Mouse (Mus musculus) midbrain, embryonic 10.5 days (tissue): ENCODE results near the gene Zfp644. TPM values are rescaled to one million over a fixed set of nuclear protein-coding genes. Genes with fewer than 3 reads are reported as not detected.
A peak's percentile ranks its signal among the peaks of the same experiment; 100 is the strongest.

Experiments
- DNase-seq: peaks from one replicate; pipeline ENCODE4 v3.0.0-alpha.2; 2017; ENCODE audit warnings: low spot score
- H3K27ac ChIP-seq: fragments of 300-500 bp; sonication (generic); replicated peaks from 2 replicates; pipeline ENCODE4 v1.5.1; 2016; ENCODE audit warnings: mild to moderate bottlenecking
- H3K27me3 ChIP-seq: fragments of 300-500 bp; sonication (generic); 2 replicates; pipeline ENCODE4 v1.6.1; 2016; ENCODE audit warnings: low read depth, mild to moderate bottlenecking; ENCODE audit not compliant: poor library complexity, severe bottlenecking
- H3K36me3 ChIP-seq: fragments of 300-500 bp; sonication (generic); 2 replicates; pipeline ENCODE4 v1.6.1; 2016; ENCODE audit warnings: mild to moderate bottlenecking, moderate library complexity
- H3K4me1 ChIP-seq: fragments of 300-500 bp; sonication (generic); 2 replicates; pipeline ENCODE4 v1.6.1; 2016
- H3K4me3 ChIP-seq: fragments of 300-500 bp; sonication (generic); 2 replicates; pipeline ENCODE4 v1.5.1; 2016; ENCODE audit warnings: mild to moderate bottlenecking, moderate library complexity
- H3K9me3 ChIP-seq: fragments of 300-500 bp; sonication (generic); replicated peaks from 2 replicates; pipeline ENCODE4 v1.6.1; 2016; ENCODE audit warnings: mild to moderate bottlenecking
- WGBS: fragments of 180-500 bp; shearing (Covaris S2); methylation state at CpG from one replicate; pipeline ENCODE4 v1.1.7; 2016; 5-methylcytosine and 5-hydroxymethylcytosine counted together
- polyA plus RNA-seq: library from polyadenylated mRNA; unstranded; fragments of >200 nt; fragmentation: Nextera tagmentation; extraction: Ambion mirVana; gene quantifications from 2 replicates; pipeline ENCODE4 v1.2.1, GENCODE M21; 2016

Zfp644 gene
- polyA plus RNA-seq, 1 experiment from 2014 or later: 59.0 TPM

DNA sequence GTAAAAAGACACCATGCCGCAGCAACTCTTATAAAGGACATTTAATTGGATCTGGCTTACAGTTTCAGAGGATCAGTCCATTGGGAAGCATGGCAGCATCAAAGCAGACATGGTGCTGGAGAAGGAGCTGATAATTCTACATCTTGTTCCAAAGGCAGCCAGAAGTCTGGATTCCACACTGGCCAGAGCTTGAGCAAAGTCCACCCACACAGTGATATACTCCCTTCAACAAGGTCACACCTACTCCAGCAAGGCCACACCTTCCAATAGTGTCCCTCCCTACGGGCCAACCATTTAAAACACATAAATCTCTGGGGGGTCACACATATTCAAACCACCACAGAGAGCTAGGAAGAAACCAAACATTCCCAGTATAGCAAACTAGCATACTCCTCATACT is 84.9 kb downstream of the Zfp644 start:
- 94% methylated on average over 2 of the region's 2 CpGs for WGBS
- Histone ChIP-seq H3K4me3 (no peak overlapping the region), H3K9me3 (no peaks in the 10 kb centered on the region), H3K4me1 (no peaks in the 10 kb centered on the region), H3K36me3 (peaks cover 55% of the 10 kb centered on the region), H3K27me3 (no peaks in the 10 kb centered on the region), H3K27ac (no peak overlapping the region)
- DNase-seq: no peak

- Histone ChIP-seq H3K4me1 (no peaks in the 10 kb centered on the region), H3K36me3 (peaks cover 41% of the 10 kb centered on the region), H3K27ac (no peak within 1 kb of the TSS), H3K9me3 (no peaks in the 10 kb centered on the region), H3K27me3 (no peaks in the 10 kb centered on the region), H3K4me3 (no peak within 1 kb of the TSS)
- DNase-seq: no peak
- WGBS: 97% methylated on average over 4 of the region's 4 CpGs
Measured at GRCm38 (mm10) chr5:106608798-106609197, 88.3 kb downstream of the Zfp644 start, which contains the start of gene Gm17304. Gm17304 (plus strand) TSS chr5:106609098.

GRCm38 (mm10) chr5:106607081-106607480 is 90.0 kb downstream of the Zfp644 start:
- no peak for DNase-seq
- Histone ChIP-seq H3K4me1 (no peaks in the 10 kb centered on the region), H3K9me3 (no peaks in the 10 kb centered on the region), H3K36me3 (peaks cover 42% of the 10 kb centered on the region), H3K27me3 (no peaks in the 10 kb centered on the region), H3K4me3 (no peak overlapping the region), H3K27ac (no peak overlapping the region)
- WGBS: 91% methylated on average over 5 of the region's 5 CpGs

GRCm38 (mm10) chr5:106605096-106605495 is 92.0 kb downstream of the Zfp644 start:
- no peak overlapping the region for H3K27ac ChIP-seq
- no peaks in the 10 kb centered on the region for H3K27me3 ChIP-seq
- 92% methylated on average over 6 of the region's 6 CpGs for WGBS
- DNase-seq: no peak
- H3K4me1 ChIP-seq: peaks cover 3% of the 10 kb centered on the region; the same call in 1 of the 2 replicates
- peaks cover 27% of the 10 kb centered on the region for H3K36me3 ChIP-seq
- no peaks in the 10 kb centered on the region for H3K9me3 ChIP-seq
- no peak overlapping the region for H3K4me3 ChIP-seq

- DNase-seq: no peak
- Histone ChIP-seq H3K27ac (no peak overlapping the region), H3K4me3 (no peak overlapping the region), H3K36me3 (peaks cover 29% of the 10 kb centered on the region), H3K9me3 (no peaks in the 10 kb centered on the region), H3K4me1 (peaks cover 10% of the 10 kb centered on the region; the same call in 1 of the 2 replicates), H3K27me3 (no peaks in the 10 kb centered on the region)
- WGBS: 93% methylated on average over 5 of the region's 5 CpGs
Measured at GRCm38 (mm10) chr5:106604381-106604780, 92.7 kb downstream of the Zfp644 start.

DNA sequence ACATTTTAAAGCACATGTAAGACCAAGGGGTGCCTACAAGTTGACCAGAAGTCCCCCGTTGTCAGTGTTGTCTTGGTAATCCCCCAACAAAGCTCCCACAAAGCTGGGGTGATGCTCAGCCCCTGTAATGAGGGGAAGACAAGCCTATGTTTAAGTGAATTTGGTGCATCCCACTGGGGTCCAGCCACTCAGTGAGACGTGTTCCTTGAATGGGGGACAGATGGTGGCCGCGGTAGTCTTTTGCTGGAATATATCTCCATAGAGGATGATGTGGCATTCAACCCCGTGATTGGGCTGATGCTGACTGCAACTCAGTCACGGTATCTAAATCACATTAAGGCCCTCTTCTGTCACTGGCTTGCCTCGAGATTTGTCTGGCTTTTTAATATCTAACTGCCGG is 97.6 kb downstream of the Zfp644 start:
- no peaks in the 10 kb centered on the region for H3K27me3 ChIP-seq
- 79% methylated on average over 8 of the region's 8 CpGs for WGBS
- peaks cover 28% of the 10 kb centered on the region for H3K36me3 ChIP-seq
- no peaks in the 10 kb centered on the region for H3K9me3 ChIP-seq
- no peak overlapping the region for H3K4me3 ChIP-seq
- DNase-seq: peak; percentile 26
- H3K4me1 ChIP-seq: peaks cover 31% of the 10 kb centered on the region
- H3K27ac ChIP-seq: peak overlapping the region; percentile 52; the same call in 1 of the 2 replicates

DNA sequence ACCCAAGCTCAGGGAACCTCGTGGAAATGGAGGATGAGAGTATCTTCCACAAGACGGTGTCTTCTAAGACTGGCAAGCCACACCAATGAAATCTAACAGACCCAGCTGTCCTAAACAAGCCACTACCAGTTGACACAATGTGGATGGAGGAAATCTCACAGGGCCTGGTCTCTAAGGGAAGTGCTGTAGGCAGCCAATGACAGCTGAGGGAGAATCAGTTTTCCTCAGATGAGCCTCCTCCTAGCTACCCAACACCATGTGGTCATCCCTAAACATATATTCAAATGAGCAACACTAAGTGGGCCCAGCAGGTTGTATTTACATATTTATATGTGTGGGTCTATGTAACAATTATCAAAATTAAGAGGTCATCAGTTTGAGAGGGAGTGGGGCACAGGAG is 99.6 kb downstream of the Zfp644 start:
- no peaks in the 10 kb centered on the region for H3K27me3 ChIP-seq
- H3K4me3 ChIP-seq: no peak overlapping the region
- H3K27ac ChIP-seq: no peak overlapping the region
- 98% methylated on average over 2 of the region's 2 CpGs for whole genome bisulfite sequencing
- DNase-seq: no peak
- peaks cover 31% of the 10 kb centered on the region for H3K4me1 ChIP-seq
- no peaks in the 10 kb centered on the region for H3K9me3 ChIP-seq
- H3K36me3 ChIP-seq: peaks cover 31% of the 10 kb centered on the region

GRCm38 (mm10) chr5:106594388-106594787 is 102.7 kb downstream of the Zfp644 start:
- peaks cover 33% of the 10 kb centered on the region for H3K36me3 ChIP-seq
- H3K4me3 ChIP-seq: no peak overlapping the region
- H3K27ac ChIP-seq: no peak overlapping the region
- no peaks in the 10 kb centered on the region for H3K9me3 ChIP-seq
- no peaks in the 10 kb centered on the region for H3K27me3 ChIP-seq
- peaks cover 21% of the 10 kb centered on the region for H3K4me1 ChIP-seq
- DNase-seq: no peak

- WGBS: 94% methylated on average over 5 of the region's 5 CpGs
- no peak for DNase-seq
- Histone ChIP-seq H3K27me3 (no peaks in the 10 kb centered on the region), H3K4me1 (no peaks in the 10 kb centered on the region), H3K36me3 (peaks cover 38% of the 10 kb centered on the region), H3K4me3 (no peak overlapping the region), H3K9me3 (no peaks in the 10 kb centered on the region), H3K27ac (no peak overlapping the region)
Measured at GRCm38 (mm10) chr5:106590686-106591085, 106.4 kb downstream of the Zfp644 start.

DNA sequence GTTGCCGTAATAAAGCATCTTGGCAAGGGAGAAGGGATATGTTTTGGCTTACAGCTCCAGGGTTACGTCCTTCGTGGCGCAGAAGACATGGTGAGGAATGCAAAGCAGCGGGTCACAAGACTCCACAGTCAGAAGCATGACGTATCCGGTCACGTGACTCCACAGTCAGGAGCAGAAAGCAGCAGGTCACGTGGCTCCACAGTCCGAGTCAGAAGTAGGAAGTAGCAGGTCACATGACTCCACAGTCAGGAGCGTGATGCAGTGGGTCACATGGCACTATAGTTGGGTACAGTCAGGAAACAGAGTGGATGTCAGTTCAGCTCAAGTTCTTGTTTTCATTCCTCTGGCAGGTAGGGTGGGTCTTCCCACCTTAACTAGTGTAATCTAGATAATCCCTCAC is 107.4 kb downstream of the Zfp644 start:
- 93% methylated on average over 11 of the region's 11 CpGs for WGBS
- no peaks in the 10 kb centered on the region for H3K9me3 ChIP-seq
- no peaks in the 10 kb centered on the region for H3K27me3 ChIP-seq
- no peaks in the 10 kb centered on the region for H3K4me1 ChIP-seq
- H3K4me3 ChIP-seq: no peak overlapping the region
- H3K36me3 ChIP-seq: peaks cover 33% of the 10 kb centered on the region
- H3K27ac ChIP-seq: no peak overlapping the region
- DNase-seq: no peak

GRCm38 (mm10) chr5:106589006-106589405 is 108.1 kb downstream of the Zfp644 start:
- WGBS: 93% methylated on average over 9 of the region's 9 CpGs
- no peak for DNase-seq
- Histone ChIP-seq H3K27me3 (no peaks in the 10 kb centered on the region), H3K27ac (no peak overlapping the region), H3K36me3 (peaks cover 33% of the 10 kb centered on the region), H3K4me1 (no peaks in the 10 kb centered on the region), H3K4me3 (no peak overlapping the region), H3K9me3 (no peaks in the 10 kb centered on the region)

GRCm38 (mm10) chr5:106580943-106581342 is 116.1 kb downstream of the Zfp644 start:
- H3K4me1 ChIP-seq: 0 out of 2 replicates have a peak, but pooled peaks cover 7% of the 10 kb centered on the region
- peaks cover 31% of the 10 kb centered on the region for H3K27me3 ChIP-seq
- no peaks in the 10 kb centered on the region for H3K9me3 ChIP-seq
- H3K27ac ChIP-seq: no peak overlapping the region
- DNase-seq: no peak
- WGBS: 92% methylated on average over 7 of the region's 7 CpGs
- no peaks in the 10 kb centered on the region for H3K36me3 ChIP-seq
- H3K4me3 ChIP-seq: no peak overlapping the region

DNA sequence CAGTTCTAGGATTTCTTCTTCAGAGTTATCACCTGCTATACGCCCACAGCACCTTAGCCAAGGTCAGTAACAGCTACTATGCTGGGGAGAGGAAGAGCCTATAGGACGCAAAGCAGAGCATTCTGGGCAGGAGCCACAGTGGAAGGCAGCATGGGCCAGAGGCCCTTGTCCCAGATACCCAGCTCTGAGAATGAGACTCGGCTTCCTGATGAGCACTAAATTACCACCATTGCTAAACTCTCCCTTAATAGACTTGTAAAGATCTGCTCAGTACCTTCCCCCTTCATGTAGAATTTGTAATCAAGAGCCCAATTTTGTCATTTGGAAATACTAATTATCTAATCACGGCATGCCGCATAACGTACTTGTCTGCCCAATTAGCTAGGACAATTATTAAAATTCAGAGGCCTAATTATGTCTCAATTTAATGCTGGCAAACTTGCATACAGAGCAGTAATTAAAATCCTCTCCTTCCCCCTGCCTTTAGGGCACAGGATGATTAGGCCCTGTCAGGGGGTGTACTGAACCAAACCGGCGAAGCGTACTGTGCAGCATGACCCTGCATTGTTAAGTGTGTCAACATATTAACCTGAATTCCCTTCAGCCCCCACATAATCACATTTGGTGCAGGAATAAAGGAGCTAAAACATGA is 119.7 kb downstream of the Zfp644 start:
- 63% methylated on average over 9 of the region's 9 CpGs for WGBS
- no peak for DNase-seq
- Histone ChIP-seq H3K36me3 (no peaks in the 10 kb centered on the region), H3K27ac (no peak overlapping the region), H3K4me3 (no peak overlapping the region), H3K4me1 (peaks cover 21% of the 10 kb centered on the region), H3K27me3 (peaks cover 58% of the 10 kb centered on the region), H3K9me3 (no peaks in the 10 kb centered on the region)
